Mouse (Mus musculus) testis, postnatal 10 days (tissue): ENCODE results near the gene Selenom.

ENCODE experiments used
- DNase-seq: peaks from one replicate; pipeline ENCODE4 v3.0.0; 2021; ENCODE audit warnings: low spot score

Selenom gene

GRCm38 (mm10) chr11:3513291-3513690, 1.2 kb upstream of the Selenom start:
- DNase-seq = no peak

GRCm38 (mm10) chr11:3515216-3515615, 732 bp downstream of the Selenom start:
- DNase-seq = no peak

- DNase-seq = no peak
Measured at GRCm38 (mm10) chr11:3515637-3516036, 1.2 kb downstream of the Selenom start.

GRCm38 (mm10) chr11:3516121-3516520, 1.6 kb downstream of the Selenom start:
- no peak for DNase-seq

GRCm38 (mm10) chr11:3516859-3517845, 2.7 kb downstream of the Selenom start:
- no peak for DNase-seq

- no peak for DNase-seq
Measured at GRCm38 (mm10) chr11:3517846-3518732, 3.6 kb downstream of the Selenom start.

GRCm38 (mm10) chr11:3519051-3519726, 4.7 kb downstream of the Selenom start:
- no peak for DNase-seq

- DNase-seq = no peak
Measured at GRCm38 (mm10) chr11:3519756-3520398, 5.4 kb downstream of the Selenom start.

- DNase-seq = no peak
Measured at GRCm38 (mm10) chr11:3520919-3521318, 6.4 kb downstream of the Selenom start.

GRCm38 (mm10) chr11:3521339-3522224, 7.1 kb downstream of the Selenom start:
- DNase-seq = no peak

GRCm38 (mm10) chr11:3522285-3523000, 8.0 kb downstream of the Selenom start:
- DNase-seq = no peak

- DNase-seq = no peak
Measured at GRCm38 (mm10) chr11:3523840-3524582, 9.5 kb downstream of the Selenom start.

GRCm38 (mm10) chr11:3525560-3525959, 11.1 kb downstream of the Selenom start:
- no peak for DNase-seq

GRCm38 (mm10) chr11:3526207-3526606, 11.7 kb downstream of the Selenom start:
- no peak for DNase-seq

- DNase-seq = no peak
Measured at GRCm38 (mm10) chr11:3526979-3527738, 12.7 kb downstream of the Selenom start.

GRCm38 (mm10) chr11:3527766-3528165, 13.3 kb downstream of the Selenom start:
- DNase-seq = no peak

- no peak for DNase-seq
Measured at GRCm38 (mm10) chr11:3528208-3528607, 13.7 kb downstream of the Selenom start.

- DNase-seq = no peak
Measured at GRCm38 (mm10) chr11:3529476-3530252, 15.2 kb downstream of the Selenom start.
